Mouse (Mus musculus): ENCODE results near the gene Pik3cd.

- TF ChIP-seq E2F4 (IDR thresholded peaks at IDR 0.05; ENCODE audit: insufficient read depth): no peak
- TF ChIP-seq POLR2AphosphoS2 (IDR thresholded peaks at IDR 0.05; ENCODE audit: insufficient read length, low read depth): no peak
- TF ChIP-seq POLR2A (IDR thresholded peaks at IDR 0.05; ENCODE audit: insufficient read length, low read depth): no peak
- TF ChIP-seq TCF12 (IDR thresholded peaks at IDR 0.05; ENCODE audit: insufficient read depth, poor library complexity, severe bottlenecking): no peak
- TF ChIP-seq MYOD1 (IDR thresholded peaks at IDR 0.05; ENCODE audit: control insufficient read depth in 1 of 3, insufficient read length in 2 of 3, low read depth in 2 of 3): no peak
- TF ChIP-seq CEBPB (IDR thresholded peaks at IDR 0.05; ENCODE audit: insufficient read depth, poor library complexity, severe bottlenecking): no peak
- TF ChIP-seq MAX (IDR thresholded peaks at IDR 0.05; ENCODE audit: low read depth): no peak
- no peak for TF ChIP-seq USF1 (IDR thresholded peaks at IDR 0.05; ENCODE audit: low read depth)
- no peak for TF ChIP-seq MYOG (IDR thresholded peaks at IDR 0.05; ENCODE audit: control insufficient read depth in 1 of 3, insufficient read depth in 1 of 3, insufficient read length in 2 of 3, low read depth in 2 of 3)
- no peak for TF ChIP-seq TCF3 (IDR thresholded peaks at IDR 0.05; ENCODE audit: insufficient read length, low read depth)
- no peak for TF ChIP-seq REST (IDR thresholded peaks at IDR 0.05; ENCODE audit: insufficient read depth, insufficient read length)
- no peak for TF ChIP-seq SRF (IDR thresholded peaks at IDR 0.05; ENCODE audit: control insufficient read depth, insufficient read length, low read depth)
Observed at GRCm38 (mm10) chr4:149699953-149700352, 2.4 kb downstream of the Pik3cd start.
